Mouse (Mus musculus): ENCODE measurements around the gene Mrnip. TPM values are rescaled to one million over a fixed set of nuclear protein-coding genes. Genes with fewer than 3 reads are reported as not detected.

The Mrnip gene
- polyA plus RNA-seq, 1 experiment: 21.1 TPM

- Histone ChIP-seq H3K4me1 (ENCODE audit: control insufficient read depth, insufficient read depth, low read length) (no peaks in the 10 kb centered on the region), H3K27me3 (replicated peaks; ENCODE audit: control insufficient read depth, insufficient read depth, low read length) (no peaks in the 10 kb centered on the region), H3K4me3 (ENCODE audit: insufficient read depth, low read depth, low read length) (peak overlapping the region; percentile 26; the same call in 1 of the 2 replicates), H3K36me3 (ENCODE audit: control insufficient read depth, insufficient read depth, low read length) (no peaks in the 10 kb centered on the region; the same call in 1 of the 2 replicates), H3K27ac (ENCODE audit: insufficient read depth, low read depth, low read length) (no peak overlapping the region)
- no peak for TF ChIP-seq POLR2A (IDR thresholded peaks at IDR 0.05; ENCODE audit: low read depth, low read length)
- no peak for TF ChIP-seq CTCF (conservative IDR thresholded peaks at IDR 0.05; ENCODE audit: insufficient read depth, insufficient read length, low read depth, low read length)
- WGBS: 57% methylated on average over 10 of the region's 10 CpGs
- peak; percentile 52 for DNase-seq
Observed at GRCm38 (mm10) chr11:50138206-50138822, 35.9 kb upstream of the Mrnip start.

- Histone ChIP-seq H3K27ac (ENCODE audit: insufficient read depth, low read depth, low read length) (peak overlapping the region; percentile 91), H3K4me3 (ENCODE audit: insufficient read depth, low read depth, low read length) (peak overlapping the region; percentile 61), H3K27me3 (replicated peaks; ENCODE audit: control insufficient read depth, insufficient read depth, low read length) (no peaks in the 10 kb centered on the region), H3K36me3 (ENCODE audit: control insufficient read depth, insufficient read depth, low read length) (no peaks in the 10 kb centered on the region; the same call in 1 of the 2 replicates), H3K4me1 (ENCODE audit: control insufficient read depth, insufficient read depth, low read length) (no peaks in the 10 kb centered on the region)
- peak; percentile 90 for DNase-seq
- TF ChIP-seq POLR2A (IDR thresholded peaks at IDR 0.05; ENCODE audit: low read depth, low read length): no peak
- WGBS: 42% methylated on average over 7 of the region's 7 CpGs
Observed at GRCm38 (mm10) chr11:50139571-50139970, 34.7 kb upstream of the Mrnip start.

GRCm38 (mm10) chr11:50145529-50145928, 28.7 kb upstream of the Mrnip start:
- 88% methylated on average over 3 of the region's 3 CpGs for WGBS
- peaks cover 2% of the 10 kb centered on the region for H3K36me3 ChIP-seq (ENCODE audit: control insufficient read depth, insufficient read depth, low read length)

GRCm38 (mm10) chr11:50146121-50146520, 28.1 kb upstream of the Mrnip start:
- H3K36me3 ChIP-seq (ENCODE audit: control insufficient read depth, insufficient read depth, low read length): peaks cover 2% of the 10 kb centered on the region
- TF ChIP-seq CTCF (conservative IDR thresholded peaks at IDR 0.05; ENCODE audit: insufficient read depth, insufficient read length, low read depth, low read length) (no peak), POLR2A (IDR thresholded peaks at IDR 0.05; ENCODE audit: low read depth, low read length) (no peak)
- DNase-seq: no peak

More at GRCm38 (mm10) chr11:50145529-50145928, 28.7 kb upstream of the Mrnip start:
- Histone ChIP-seq H3K27ac (ENCODE audit: insufficient read depth, low read depth, low read length) (no peak overlapping the region), H3K27me3 (replicated peaks; ENCODE audit: control insufficient read depth, insufficient read depth, low read length) (no peaks in the 10 kb centered on the region), H3K4me1 (ENCODE audit: control insufficient read depth, insufficient read depth, low read length) (no peaks in the 10 kb centered on the region), H3K4me3 (ENCODE audit: insufficient read depth, low read depth, low read length) (no peak overlapping the region)
- DNase-seq: no peak
- no peak for TF ChIP-seq CTCF (conservative IDR thresholded peaks at IDR 0.05; ENCODE audit: insufficient read depth, insufficient read length, low read depth, low read length)
- no peak for TF ChIP-seq POLR2A (IDR thresholded peaks at IDR 0.05; ENCODE audit: low read depth, low read length)

GRCm38 (mm10) chr11:50147267-50147957, 26.8 kb upstream of the Mrnip start:
- 77% methylated on average over 9 of the region's 9 CpGs for WGBS
- Histone ChIP-seq H3K27ac (ENCODE audit: insufficient read depth, low read depth, low read length) (no peak overlapping the region), H3K4me1 (ENCODE audit: control insufficient read depth, insufficient read depth, low read length) (no peaks in the 10 kb centered on the region), H3K27me3 (replicated peaks; ENCODE audit: control insufficient read depth, insufficient read depth, low read length) (no peaks in the 10 kb centered on the region), H3K36me3 (ENCODE audit: control insufficient read depth, insufficient read depth, low read length) (peaks cover 4% of the 10 kb centered on the region), H3K4me3 (ENCODE audit: insufficient read depth, low read depth, low read length) (no peak overlapping the region)
- TF ChIP-seq CTCF (conservative IDR thresholded peaks at IDR 0.05; ENCODE audit: insufficient read depth, insufficient read length, low read depth, low read length): no peak
- TF ChIP-seq POLR2A (IDR thresholded peaks at IDR 0.05; ENCODE audit: low read depth, low read length): no peak
- DNase-seq: no peak

More at GRCm38 (mm10) chr11:50146121-50146520, 28.1 kb upstream of the Mrnip start:
- Histone ChIP-seq H3K4me1 (ENCODE audit: control insufficient read depth, insufficient read depth, low read length) (no peaks in the 10 kb centered on the region), H3K4me3 (ENCODE audit: insufficient read depth, low read depth, low read length) (no peak overlapping the region), H3K27me3 (replicated peaks; ENCODE audit: control insufficient read depth, insufficient read depth, low read length) (no peaks in the 10 kb centered on the region), H3K27ac (ENCODE audit: insufficient read depth, low read depth, low read length) (no peak overlapping the region)
- 96% methylated on average over 13 of the region's 13 CpGs for WGBS

GRCm38 (mm10) chr11:50147958-50148476, 26.2 kb upstream of the Mrnip start:
- TF ChIP-seq CTCF (conservative IDR thresholded peaks at IDR 0.05; ENCODE audit: insufficient read depth, insufficient read length, low read depth, low read length) (no peak), POLR2A (IDR thresholded peaks at IDR 0.05; ENCODE audit: low read depth, low read length) (no peak)
- Histone ChIP-seq H3K4me3 (ENCODE audit: insufficient read depth, low read depth, low read length) (no peak overlapping the region), H3K27me3 (replicated peaks; ENCODE audit: control insufficient read depth, insufficient read depth, low read length) (no peaks in the 10 kb centered on the region), H3K27ac (ENCODE audit: insufficient read depth, low read depth, low read length) (no peak overlapping the region), H3K36me3 (ENCODE audit: control insufficient read depth, insufficient read depth, low read length) (peaks cover 4% of the 10 kb centered on the region), H3K4me1 (ENCODE audit: control insufficient read depth, insufficient read depth, low read length) (no peaks in the 10 kb centered on the region)
- no peak for DNase-seq
- WGBS: 97% methylated on average over 11 of the region's 11 CpGs

- Histone ChIP-seq H3K27me3 (replicated peaks; ENCODE audit: control insufficient read depth, insufficient read depth, low read length) (no peaks in the 10 kb centered on the region), H3K27ac (ENCODE audit: insufficient read depth, low read depth, low read length) (no peak overlapping the region), H3K4me3 (ENCODE audit: insufficient read depth, low read depth, low read length) (no peak overlapping the region), H3K36me3 (ENCODE audit: control insufficient read depth, insufficient read depth, low read length) (peaks cover 4% of the 10 kb centered on the region), H3K4me1 (ENCODE audit: control insufficient read depth, insufficient read depth, low read length) (no peaks in the 10 kb centered on the region)
- no peak for DNase-seq
- TF ChIP-seq CTCF (conservative IDR thresholded peaks at IDR 0.05; ENCODE audit: insufficient read depth, insufficient read length, low read depth, low read length) (no peak), POLR2A (IDR thresholded peaks at IDR 0.05; ENCODE audit: low read depth, low read length) (no peak)
- 78% methylated on average over 7 of the region's 7 CpGs for WGBS
Observed at GRCm38 (mm10) chr11:50149200-50149599, 25.0 kb upstream of the Mrnip start.
